ENCODE assay signal across 22 mouse cellular contexts in the genomic region with DNA sequence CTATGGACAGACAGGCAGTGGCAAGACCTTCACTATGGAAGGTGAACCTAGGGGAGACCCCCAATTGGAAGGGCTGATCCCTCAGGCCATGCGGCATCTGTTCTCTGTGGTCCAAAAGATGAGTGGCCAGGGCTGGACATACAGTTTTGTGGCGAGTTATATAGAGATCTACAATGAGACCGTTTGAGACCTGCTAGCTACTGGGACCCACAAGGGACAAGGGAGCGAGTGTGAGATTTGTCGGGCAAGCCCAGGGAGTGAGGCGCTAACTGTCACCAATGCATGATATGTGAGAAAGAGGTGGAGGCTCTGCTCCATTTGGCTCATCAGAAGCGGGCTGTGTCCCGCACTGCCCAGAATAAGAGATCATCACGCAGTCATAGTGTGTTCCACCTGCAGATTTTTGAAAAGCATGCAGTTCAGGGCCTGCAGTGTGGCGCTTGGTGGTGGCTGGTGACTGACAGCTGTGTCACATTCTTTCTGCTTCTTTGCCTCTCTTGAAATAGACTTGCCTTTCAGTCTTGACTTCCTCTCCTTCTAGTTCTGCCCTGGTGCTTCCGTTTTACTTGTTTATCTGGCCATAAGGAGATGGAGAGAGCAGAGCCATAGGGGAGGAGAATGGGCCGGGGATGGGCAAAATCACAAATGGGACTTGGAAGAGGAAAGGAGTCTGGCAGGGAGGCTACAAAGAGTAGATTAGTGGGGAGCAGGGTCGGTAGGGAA. TPM values are rescaled to one million over a fixed set of nuclear protein-coding genes. Genes with fewer than 3 reads are reported as not detected.
A peak's percentile ranks its signal among the peaks of the same experiment; 100 is the strongest.
DNase-seq lines count a peak whose midpoint lies in the region; ATAC-seq and TF ChIP-seq lines count a peak whose summit lies in the region.
"Had no signal": no experiment of that assay in that cellular context is flagged by ENCODE, and none has a peak within 500 bp of the region (broad histone marks: within the 10 kb centered on the region; RNA-seq: fewer than 3 reads in every experiment).

No protein-coding gene starts in this region.

- no peaks in the 10 kb centered on the region for H3K9me3 ChIP-seq in liver, postnatal 0 days (ENCODE audit: low read length)
- H3K9me3 ChIP-seq in intestine, embryonic 16.5 days (ENCODE audit: control insufficient read depth, low read length): no peaks in the 10 kb centered on the region
- H3K9me3 ChIP-seq: forebrain, embryonic 15.5 days; heart, embryonic 10.5 days; hindbrain, embryonic 12.5 days; limb, embryonic 13.5 days; stomach, embryonic 15.5 days had no signal

- ATAC-seq in liver, postnatal 0 days: peak; percentile 21; the same call in 1 of the 2 replicates
- ATAC-seq in hematopoietic stem cell, adult 5-6 weeks (replicated peaks in 1 of 2; ENCODE audit: insufficient read depth in 1 of 2, low FRiP score in 2 of 2, low TSS enrichment in 1 of 2, low read depth in 1 of 2, poor library complexity in 2 of 2, severe bottlenecking in 2 of 2): peak; percentile 32 to 36
- ATAC-seq in intestine, embryonic 16.5 days: no peak
- ATAC-seq: forebrain, embryonic 15.5 days; midbrain, embryonic 16.5 days had no signal

- H3K36me3 ChIP-seq in liver, postnatal 0 days (replicated peaks; ENCODE audit: insufficient read depth, low read length): no peaks in the 10 kb centered on the region
- no peaks in the 10 kb centered on the region for H3K36me3 ChIP-seq in intestine, embryonic 16.5 days (ENCODE audit: control insufficient read depth, insufficient read depth, low read length)
- H3K36me3 ChIP-seq: forebrain, embryonic 15.5 days; heart, embryonic 10.5 days; hindbrain, embryonic 12.5 days; limb, embryonic 13.5 days; stomach, embryonic 15.5 days had no signal

- H3K27ac ChIP-seq in liver, postnatal 0 days (ENCODE audit: low read depth): peak overlapping the region; percentile 48
- H3K27ac ChIP-seq in intestine, embryonic 16.5 days (ENCODE audit: low read length): no peak overlapping the region
- H3K27ac ChIP-seq: forebrain, embryonic 15.5 days; heart, embryonic 10.5 days; hindbrain, embryonic 12.5 days; limb, embryonic 13.5 days; liver, embryonic 14.5 days; stomach, embryonic 15.5 days had no signal

- no peak overlapping the region for H3K4me2 ChIP-seq in liver, postnatal 0 days (ENCODE audit: low read depth, low read length)
- H3K4me2 ChIP-seq in intestine, embryonic 16.5 days (ENCODE audit: low read depth, low read length): no peak overlapping the region
- H3K4me2 ChIP-seq: forebrain, embryonic 15.5 days; hindbrain, embryonic 12.5 days; limb, embryonic 13.5 days; stomach, embryonic 15.5 days had no signal

- DNase-seq in liver, postnatal 0 days: no peak
- DNase-seq in liver: no peak
- peak; percentile 73 to 77 for DNase-seq in B cell, adult 2 months
- peak; percentile 49 to 56 for DNase-seq in spleen, adult 18-20 months
- DNase-seq in testis, postnatal 14 days (ENCODE audit: low spot score): no peak
- no peak for DNase-seq in ovary, adult 18-20 months (ENCODE audit: low spot score)
- DNase-seq: cerebellum, adult 9-11 months; embryo, embryonic 11 days; kidney, adult 8-10 months; kidney, postnatal 36 days; layer of hippocampus, adult 9-11 months; lung, postnatal 10 days; right cerebral cortex, postnatal 4 days had no signal

- H3K9ac ChIP-seq in liver, postnatal 0 days (replicated peaks): no peak overlapping the region
- H3K9ac ChIP-seq in intestine, embryonic 16.5 days (ENCODE audit: low read depth, low read length): no peak overlapping the region
- H3K9ac ChIP-seq: forebrain, embryonic 15.5 days; hindbrain, embryonic 12.5 days; limb, embryonic 13.5 days; liver, embryonic 14.5 days; stomach, embryonic 15.5 days had no signal

- no peak overlapping the region for H3K4me3 ChIP-seq in liver, postnatal 0 days (ENCODE audit: low read depth, low read length)
- H3K4me3 ChIP-seq in intestine, embryonic 16.5 days (ENCODE audit: low read length): no peak overlapping the region
- H3K4me3 ChIP-seq: forebrain, embryonic 15.5 days; heart, embryonic 10.5 days; hindbrain, embryonic 12.5 days; limb, embryonic 13.5 days; stomach, embryonic 15.5 days had no signal

- peaks cover 2% of the 10 kb centered on the region; the same call in 1 of the 2 replicates for H3K4me1 ChIP-seq in liver, postnatal 0 days (ENCODE audit: insufficient read depth)
- H3K4me1 ChIP-seq in intestine, embryonic 16.5 days (ENCODE audit: control insufficient read depth, insufficient read depth, low read length): no peaks in the 10 kb centered on the region
- H3K4me1 ChIP-seq: forebrain, embryonic 15.5 days; heart, embryonic 10.5 days; hindbrain, embryonic 12.5 days; stomach, embryonic 15.5 days had no signal

- 53% methylated on average over 13 of the region's 13 CpGs for WGBS in liver, postnatal 0 days (ENCODE audit: insufficient replicate concordance)
- 81% methylated on average over 13 of the region's 13 CpGs for WGBS in intestine, embryonic 16.5 days

- no peak for TF ChIP-seq CTCF in liver, postnatal 0 days (IDR thresholded peaks at IDR 0.05; ENCODE audit: low read depth)

- H3K27me3 ChIP-seq in liver, postnatal 0 days (ENCODE audit: insufficient read depth, low read length): no peaks in the 10 kb centered on the region
- no peaks in the 10 kb centered on the region for H3K27me3 ChIP-seq in intestine, embryonic 16.5 days (replicated peaks; ENCODE audit: control insufficient read depth, insufficient read depth, low read length)
- H3K27me3 ChIP-seq: forebrain, embryonic 15.5 days; hindbrain, embryonic 12.5 days; limb, embryonic 13.5 days; stomach, embryonic 15.5 days had no signal

- TF ChIP-seq EP300 in liver, postnatal 0 days (IDR thresholded peaks at IDR 0.05; ENCODE audit: low read depth): no peak

RNA-seq across cellular contexts. Expression of gene Cpm, which starts 33.7 kb away (rescaled TPM):
- polyA plus RNA-seq in liver, postnatal 0 days (2015; fragmentation: Nextera tagmentation; extraction: Ambion mirVana): 7.0 and 7.7 TPM in 2 replicates
- total RNA-seq in hematopoietic stem cell, adult 5-6 weeks (2017): 0.31 and 1.4 TPM in 2 replicates
- polyA plus RNA-seq in intestine, embryonic 16.5 days (2015; fragmentation: Nextera tagmentation; extraction: Ambion mirVana): 47.7 and 51.8 TPM in 2 replicates

Comparison
In these comparisons a context has a peak if more than half of its experiments do, and no peak if none do; other contexts are left out.
1. DNase-seq: peak in B cell, adult 2 months (2 of 2) and spleen, adult 18-20 months (2 of 2); none in liver, postnatal 0 days (single experiment), liver (single experiment), testis, postnatal 14 days (single experiment) and ovary, adult 18-20 months (single experiment).